Comparison of ENCODE assay signal across 15 mouse cellular contexts in genomic region chr10:41423681-41424080, GRCm38 (mm10).
"Had no signal": no experiment of that assay in that cellular context is flagged by ENCODE, and none has a peak within 500 bp of the region (broad histone marks: within the 10 kb centered on the region; RNA-seq: fewer than 3 reads in every experiment).

No protein-coding gene starts in this region.

- H3K4me3 ChIP-seq: limb, embryonic 12.5 days; limb, embryonic 15.5 days; midbrain, embryonic 12.5 days; midbrain, embryonic 15.5 days; neural tube, embryonic 12.5 days; neural tube, embryonic 15.5 days had no signal

- H3K27me3 ChIP-seq: limb, embryonic 12.5 days; limb, embryonic 15.5 days; midbrain, embryonic 12.5 days; midbrain, embryonic 15.5 days; neural tube, embryonic 12.5 days; neural tube, embryonic 15.5 days had no signal

- H3K4me1 ChIP-seq: limb, embryonic 12.5 days; limb, embryonic 15.5 days; midbrain, embryonic 12.5 days; midbrain, embryonic 15.5 days; neural tube, embryonic 12.5 days; neural tube, embryonic 15.5 days had no signal

- H3K9me3 ChIP-seq: limb, embryonic 12.5 days; limb, embryonic 15.5 days; midbrain, embryonic 12.5 days; midbrain, embryonic 15.5 days; neural tube, embryonic 12.5 days; neural tube, embryonic 15.5 days had no signal

- H3K27ac ChIP-seq: limb, embryonic 12.5 days; limb, embryonic 15.5 days; liver, embryonic 14.5 days; macrophage; midbrain, embryonic 12.5 days; midbrain, embryonic 15.5 days; neural tube, embryonic 12.5 days; neural tube, embryonic 15.5 days had no signal

- H3K36me3 ChIP-seq: limb, embryonic 12.5 days; limb, embryonic 15.5 days; midbrain, embryonic 12.5 days; midbrain, embryonic 15.5 days; neural tube, embryonic 12.5 days; neural tube, embryonic 15.5 days had no signal

- DNase-seq: kidney, postnatal 14 days; kidney, postnatal 4 days; left cerebral cortex, postnatal 4 days; liver, postnatal 0 days; lung, embryonic 14.5 days; thymus, adult 18-20 months; thymus, postnatal 4 days had no signal
